Mouse (Mus musculus) hindbrain, embryonic 15.5 days (tissue): ENCODE data around the gene Xlr3c. TPM values are rescaled to one million over a fixed set of nuclear protein-coding genes. Genes with fewer than 3 reads are reported as not detected.

Experiments
- polyA plus RNA-seq: library from polyadenylated mRNA; unstranded; fragments of >200 nt; fragmentation: Nextera tagmentation; extraction: Ambion mirVana; gene quantifications from 2 replicates; pipeline ENCODE4 v1.2.1, GENCODE M21; 2015

Gene Xlr3c
- polyA plus RNA-seq, 1 experiment from 2014 or later, result 0.25 TPM

Other genes with a start within 250 kb of the Xlr3c start
- gene Pnma5, start 228.3 kb downstream of the Xlr3c start, polyA plus RNA-seq, result 0.08 and 0.17 TPM in 2 replicates
- gene Pnma3, start 200.6 kb downstream of the Xlr3c start, polyA plus RNA-seq, result 4.2 and 5.0 TPM in 2 replicates
- gene Xlr4a, start 182.9 kb downstream of the Xlr3c start, polyA plus RNA-seq, result 0.68 and 0.74 TPM in 2 replicates
- gene Xlr3a, start 168.3 kb downstream of the Xlr3c start, polyA plus RNA-seq, result 4.3 and 5.7 TPM in 2 replicates
- gene Gm14685, start 148.3 kb downstream of the Xlr3c start, polyA plus RNA-seq, result 0.52 and 1.2 TPM in 2 replicates
- gene Xlr5b, start 116.6 kb downstream of the Xlr3c start, polyA plus RNA-seq, result not detected in 2 replicates
- 0.64 TPM in 1 of 2 replicates, not detected in the other for gene DXBay18, start 115.9 kb downstream of the Xlr3c start, polyA plus RNA-seq
- gene Spin2d, start 88.4 kb downstream of the Xlr3c start, polyA plus RNA-seq, result not detected in 2 replicates
- 15.5 and 18.1 TPM in 2 replicates for gene Xlr3b, start 73.2 kb downstream of the Xlr3c start, polyA plus RNA-seq
- 0.27 and 1.1 TPM in 2 replicates for gene Xlr4b, start 51.1 kb downstream of the Xlr3c start, polyA plus RNA-seq
- gene F8a, start 37.1 kb downstream of the Xlr3c start, polyA plus RNA-seq, result 34.6 and 35.7 TPM in 2 replicates
- gene Xlr4c, start 22.3 kb downstream of the Xlr3c start, polyA plus RNA-seq, result 0.43 and 0.49 TPM in 2 replicates
- gene Xlr5a, start 27.6 kb upstream of the Xlr3c start, polyA plus RNA-seq, result 0.19 TPM in 1 of 2 replicates, not detected in the other
- gene Xlr5c, start 27.6 kb upstream of the Xlr3c start, polyA plus RNA-seq, result not detected in 2 replicates
- gene Gm45015, start 71.5 kb upstream of the Xlr3c start, polyA plus RNA-seq, result not detected in 2 replicates
- 10.4 and 10.8 TPM in 2 replicates for gene Zfp275, start 77.2 kb upstream of the Xlr3c start, polyA plus RNA-seq
- not detected in 2 replicates for gene Gm18336, start 133.3 kb upstream of the Xlr3c start, polyA plus RNA-seq
- 1.2 and 1.4 TPM in 2 replicates for gene Zfp92, start 145.7 kb upstream of the Xlr3c start, polyA plus RNA-seq
- gene Trex2, start 170.0 kb upstream of the Xlr3c start, polyA plus RNA-seq, result not detected in 2 replicates
- gene Haus7, start 193.7 kb upstream of the Xlr3c start, polyA plus RNA-seq, result 65.6 and 71.9 TPM in 2 replicates
- gene Bgn, start 218.2 kb upstream of the Xlr3c start, polyA plus RNA-seq, result 24.3 and 25.8 TPM in 2 replicates
- 6.6 and 8.6 TPM in 2 replicates for gene Atp2b3, start 237.7 kb upstream of the Xlr3c start, polyA plus RNA-seq